Mouse (Mus musculus) bone marrow macrophage, adult 2 months (primary cell): Measurements from ENCODE around the gene Vps45. TPM values are rescaled to one million over a fixed set of nuclear protein-coding genes. Genes with fewer than 3 reads are reported as not detected.

ENCODE experiments used
- H3K27ac ChIP-seq: 2 replicates; pipeline ENCODE4 v1.5.1; 2012; ENCODE audit warnings: low read depth, low read length; ENCODE audit not compliant: insufficient read depth
- H3K4me1 ChIP-seq: 2 replicates; pipeline ENCODE4 v1.6.1; 2012; ENCODE audit warnings: low read length; ENCODE audit not compliant: control insufficient read depth, insufficient read depth
- H3K4me3 ChIP-seq: 2 replicates; pipeline ENCODE4 v1.5.1; 2012; ENCODE audit warnings: mild to moderate bottlenecking, low read length, moderate library complexity; ENCODE audit not compliant: insufficient read depth
- CTCF ChIP-seq: IDR thresholded peaks from 2 replicates; pipeline ENCODE4 v1.5.1; 2012; ENCODE audit warnings: low read depth, mild to moderate bottlenecking, low read length, moderate library complexity
- POLR2A ChIP-seq: IDR thresholded peaks from 2 replicates; pipeline ENCODE4 v1.6.1; 2012; ENCODE audit warnings: mild to moderate bottlenecking, low read depth, low read length, borderline replicate concordance
- polyA plus RNA-seq: library from polyadenylated mRNA; stranded (reverse); fragments of >200 nt; gene quantifications from 2 replicates; pipeline ENCODE4 v1.2.4, GENCODE M21; 2012; ENCODE audit not compliant: missing spikeins, insufficient read depth, insufficient read length

The Vps45 gene
- polyA plus RNA-seq, 1 experiment = 22.9 TPM

DNA sequence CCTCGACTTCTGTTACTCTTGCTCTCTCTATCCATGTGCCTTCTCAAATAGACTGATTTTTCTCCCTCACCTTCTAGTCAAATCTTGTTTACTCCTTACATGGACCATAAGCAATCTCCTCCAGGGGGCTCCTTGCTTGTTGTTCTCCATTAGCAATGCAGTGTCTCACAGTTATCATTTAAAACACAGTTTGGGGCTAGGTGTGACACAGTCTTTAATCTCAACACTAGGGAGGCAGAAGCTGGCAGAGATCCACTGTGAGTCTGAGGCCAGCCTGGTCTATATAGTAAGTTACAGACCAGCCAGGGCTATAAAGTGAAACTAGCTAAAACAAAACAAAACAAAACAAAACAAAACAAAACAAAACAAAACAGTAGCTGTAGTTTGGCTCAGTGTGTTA is 31.1 kb downstream of the Vps45 start:
- TF ChIP-seq POLR2A (no peak), CTCF (no peak)

DNA sequence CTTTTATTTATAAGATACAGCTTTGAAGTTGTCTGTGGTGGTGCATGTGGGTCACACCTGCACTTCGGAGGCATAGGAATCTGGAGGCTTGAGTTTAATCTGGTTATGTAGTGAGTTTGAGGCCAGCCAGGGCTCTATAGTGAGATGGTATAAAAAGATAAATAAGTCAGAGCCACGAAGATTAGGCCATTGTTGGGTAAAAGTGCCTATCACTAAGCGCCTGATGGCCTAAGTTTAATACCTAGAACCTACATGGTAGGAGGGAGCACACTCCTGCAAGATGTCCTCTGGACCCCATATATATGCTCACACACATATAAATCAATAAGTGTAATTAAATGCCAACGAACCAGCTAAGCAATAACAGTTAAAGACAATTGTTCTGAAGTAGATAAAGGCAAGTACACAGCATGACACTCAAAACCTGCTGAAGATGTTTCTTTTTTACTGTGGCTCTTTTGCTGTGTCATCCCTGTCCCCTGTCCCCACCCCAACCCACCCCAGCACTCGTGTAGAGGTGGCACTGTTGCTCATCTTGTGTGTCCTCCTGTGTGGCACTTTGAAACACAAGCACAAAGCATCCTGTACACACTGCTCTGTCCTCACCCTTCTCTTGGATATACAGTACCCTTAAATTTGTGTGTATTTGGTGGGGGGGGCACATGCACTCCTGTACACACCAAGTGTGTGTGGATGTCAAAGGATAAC is 36.7 kb downstream of the Vps45 start:
- Histone ChIP-seq H3K27ac (no peak overlapping the region), H3K4me1 (peaks cover 13% of the 10 kb centered on the region), H3K4me3 (no peak overlapping the region)
- TF ChIP-seq CTCF (no peak), POLR2A (no peak)

More for the DNA sequence above, 31.1 kb downstream of the Vps45 start:
- H3K4me1 ChIP-seq = peaks cover 21% of the 10 kb centered on the region
- H3K27ac ChIP-seq = peak overlapping the region; percentile 17; the same call in 1 of the 2 replicates
- no peak overlapping the region for H3K4me3 ChIP-seq

GRCm38 (mm10) chr3:96020735-96021134 is 37.5 kb downstream of the Vps45 start:
- Histone ChIP-seq H3K4me1 (peaks cover 17% of the 10 kb centered on the region), H3K27ac (no peak overlapping the region), H3K4me3 (no peak overlapping the region)
- TF ChIP-seq CTCF = no peak
- TF ChIP-seq POLR2A = no peak

GRCm38 (mm10) chr3:96017461-96017860 is 40.8 kb downstream of the Vps45 start:
- peaks cover 32% of the 10 kb centered on the region for H3K4me1 ChIP-seq

DNA sequence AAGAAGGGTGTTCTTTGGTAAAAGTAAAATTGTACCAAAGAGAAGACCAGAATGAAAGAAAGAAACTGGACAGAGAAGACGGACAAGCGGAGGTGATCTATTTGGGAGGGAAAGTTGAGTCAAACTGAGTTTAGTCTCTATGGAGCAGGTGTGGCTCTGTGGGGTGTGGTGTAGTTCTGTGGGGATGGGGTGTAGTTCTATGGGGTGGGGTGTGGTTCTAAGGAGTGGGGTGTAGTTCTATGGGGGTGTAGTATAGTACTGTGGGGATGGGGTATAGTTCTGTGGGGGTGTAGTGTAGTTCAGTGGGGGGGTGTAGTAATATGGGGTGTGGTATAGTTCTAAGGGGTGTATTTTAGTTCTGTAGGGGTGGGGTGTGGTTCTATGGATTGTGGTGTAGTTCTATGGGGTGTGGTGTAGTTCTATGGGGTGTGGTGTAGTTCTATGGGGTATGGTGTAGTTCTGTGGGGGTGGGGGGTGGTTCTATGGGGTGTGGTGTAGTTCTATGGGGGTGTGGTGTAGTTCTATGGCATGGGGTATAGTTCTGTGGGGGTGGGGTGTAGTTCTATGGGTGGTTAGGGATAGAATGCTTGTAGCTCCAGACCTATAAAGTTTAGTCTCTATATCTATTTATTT is 41.9 kb downstream of the Vps45 start:
- Histone ChIP-seq H3K27ac (no peak overlapping the region; the same call in 1 of the 2 replicates), H3K4me1 (peaks cover 39% of the 10 kb centered on the region), H3K4me3 (no peak overlapping the region)
- TF ChIP-seq CTCF (no peak), POLR2A (no peak)

More at GRCm38 (mm10) chr3:96017461-96017860, 40.8 kb downstream of the Vps45 start:
- no peak for TF ChIP-seq CTCF
- TF ChIP-seq POLR2A = no peak
- no peak overlapping the region for H3K4me3 ChIP-seq
- H3K27ac ChIP-seq = peak overlapping the region; percentile 56

- TF ChIP-seq POLR2A (no peak), CTCF (no peak)
- no peak overlapping the region for H3K4me3 ChIP-seq
- H3K4me1 ChIP-seq = peaks cover 39% of the 10 kb centered on the region
- H3K27ac ChIP-seq = no peak overlapping the region
Observed at GRCm38 (mm10) chr3:96015681-96016080, 42.6 kb downstream of the Vps45 start.

DNA sequence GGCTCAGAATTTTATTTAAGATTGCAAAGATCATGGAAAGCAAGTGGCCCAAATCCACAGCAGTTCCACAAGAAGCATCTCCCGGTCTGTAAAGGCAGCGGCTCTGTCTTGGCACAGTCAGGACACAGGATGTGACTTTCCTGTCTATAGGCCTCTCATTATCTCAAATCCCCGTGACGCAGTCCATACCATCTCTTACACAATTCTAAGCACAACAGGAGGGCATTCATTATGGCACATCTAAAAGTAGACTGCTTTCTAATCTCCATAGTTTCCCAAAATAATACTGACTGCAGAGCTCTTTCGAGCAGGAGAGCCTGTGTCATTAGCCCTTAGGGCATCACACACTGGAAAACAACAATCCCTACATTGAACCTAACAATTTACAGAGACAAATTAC is 45.5 kb downstream of the Vps45 start:
- Histone ChIP-seq H3K4me1 (peaks cover 37% of the 10 kb centered on the region), H3K4me3 (no peak overlapping the region), H3K27ac (peak overlapping the region; percentile 55)
- no peak for TF ChIP-seq CTCF
- no peak for TF ChIP-seq POLR2A

- no peak overlapping the region for H3K27ac ChIP-seq
- no peak overlapping the region for H3K4me3 ChIP-seq
- no peak for TF ChIP-seq CTCF
- no peak for TF ChIP-seq POLR2A
- H3K4me1 ChIP-seq = peaks cover 22% of the 10 kb centered on the region
Observed at GRCm38 (mm10) chr3:96008463-96008862, 49.8 kb downstream of the Vps45 start.

- Histone ChIP-seq H3K27ac (peak overlapping the region; percentile 95), H3K4me3 (peak overlapping the region; percentile 1; the same call in 1 of the 2 replicates), H3K4me1 (peaks cover 60% of the 10 kb centered on the region)
- TF ChIP-seq POLR2A (no peak), CTCF (no peak)
Observed at GRCm38 (mm10) chr3:96001560-96001959, 56.7 kb downstream of the Vps45 start.

DNA sequence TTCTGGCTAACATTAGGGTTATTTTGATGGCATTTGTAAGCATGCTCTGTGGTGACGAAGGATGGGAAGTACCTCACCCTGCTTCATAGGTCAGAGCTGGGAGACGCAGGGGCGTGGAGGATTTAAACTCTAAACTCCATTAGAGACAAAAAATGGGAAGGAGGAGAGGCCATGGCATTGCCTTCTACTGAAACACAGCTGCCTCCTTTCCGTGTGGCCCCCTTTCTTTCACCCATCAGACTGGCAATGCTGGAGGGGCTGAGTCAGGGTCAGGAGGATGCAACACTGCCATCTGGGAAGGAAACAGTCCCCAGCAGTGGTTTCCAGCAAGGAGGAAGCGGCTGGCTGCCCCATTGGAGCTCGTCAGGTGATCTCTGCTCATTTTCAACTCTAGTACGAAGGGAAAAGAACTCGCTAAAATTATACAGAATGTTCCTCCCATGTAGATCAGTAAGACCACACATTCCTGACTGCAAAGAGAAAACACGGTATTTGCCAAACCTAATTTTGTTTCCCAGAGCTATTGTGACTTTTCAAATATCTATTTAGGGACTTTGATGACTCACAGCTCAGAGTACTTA is 57.3 kb downstream of the Vps45 start:
- H3K4me1 ChIP-seq = peaks cover 60% of the 10 kb centered on the region
- no peak for TF ChIP-seq POLR2A
- H3K4me3 ChIP-seq = no peak overlapping the region
- peak overlapping the region; percentile 95 for H3K27ac ChIP-seq
